ENCODE assay signal across 24 mouse cellular contexts in the genomic region with DNA sequence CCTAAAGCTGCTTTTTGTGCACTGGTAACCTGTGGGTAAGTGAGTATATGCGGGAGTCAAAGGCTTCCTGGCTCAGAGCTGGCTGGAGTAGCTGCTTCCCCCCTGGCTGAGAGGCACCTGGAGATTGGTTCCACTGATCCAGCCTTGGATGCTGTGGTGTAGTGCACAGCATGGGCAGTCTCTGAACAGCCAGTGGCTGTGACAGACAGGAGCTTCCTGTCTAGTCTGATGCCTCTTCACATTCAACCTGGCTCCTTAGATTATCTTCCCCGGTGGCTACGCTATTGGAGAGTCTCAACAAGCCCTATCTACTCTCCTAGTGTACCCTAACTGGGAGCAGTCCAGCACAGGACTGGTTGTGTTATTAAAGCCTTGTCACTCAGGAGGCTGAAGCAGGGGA.
"Had no signal": no experiment of that assay in that cellular context is flagged by ENCODE, and none has a peak within 500 bp of the region (broad histone marks: within the 10 kb centered on the region; RNA-seq: fewer than 3 reads in every experiment).

No protein-coding gene starts in this region.

- H3K4me2 ChIP-seq: liver, embryonic 11.5 days; liver, embryonic 13.5 days; liver, embryonic 15.5 days; lung, embryonic 15.5 days; midbrain, embryonic 12.5 days; neural tube, embryonic 13.5 days; neural tube, embryonic 15.5 days had no signal

- H3K27me3 ChIP-seq: liver, embryonic 13.5 days; liver, embryonic 15.5 days; lung, embryonic 15.5 days; megakaryocyte, embryonic 14.5 days; midbrain, embryonic 12.5 days; neural tube, embryonic 13.5 days; neural tube, embryonic 15.5 days had no signal

- H3K36me3 ChIP-seq: liver, embryonic 13.5 days; liver, embryonic 15.5 days; lung, embryonic 15.5 days; midbrain, embryonic 12.5 days; neural tube, embryonic 13.5 days; neural tube, embryonic 15.5 days had no signal

- H3K4me3 ChIP-seq: liver, embryonic 13.5 days; liver, embryonic 15.5 days; lung, embryonic 15.5 days; megakaryocyte, embryonic 14.5 days; midbrain, embryonic 12.5 days; myocyte; neural tube, embryonic 13.5 days; neural tube, embryonic 15.5 days had no signal

- ATAC-seq: liver, postnatal 0 days; lung, postnatal 0 days; midbrain, embryonic 16.5 days had no signal

- H3K27ac ChIP-seq: liver, embryonic 13.5 days; liver, embryonic 15.5 days; lung, embryonic 15.5 days; macrophage; midbrain, embryonic 12.5 days; neural tube, embryonic 13.5 days; neural tube, embryonic 15.5 days had no signal

- DNase-seq: liver, embryonic 13.5 days; liver, postnatal 0 days; lung, adult 2 months; lung, postnatal 14 days; lung, postnatal 36 days; retina, postnatal 1 day; right cerebral cortex, adult 18-20 months; right cerebral cortex, postnatal 25 days; right cerebral cortex, postnatal 4 days; spleen, adult 18-20 months; thymus, adult 18-20 months; thymus, postnatal 14 days; thymus, postnatal 36 days had no signal

- H3K9me3 ChIP-seq: liver, embryonic 13.5 days; liver, embryonic 15.5 days; lung, embryonic 15.5 days; midbrain, embryonic 12.5 days; neural tube, embryonic 13.5 days; neural tube, embryonic 15.5 days had no signal

- H3K9ac ChIP-seq: liver, embryonic 13.5 days; liver, embryonic 15.5 days; liver, postnatal 0 days; lung, embryonic 15.5 days; midbrain, embryonic 12.5 days; neural tube, embryonic 13.5 days; neural tube, embryonic 15.5 days had no signal

- H3K4me1 ChIP-seq: liver, embryonic 13.5 days; liver, embryonic 15.5 days; lung, embryonic 15.5 days; megakaryocyte, embryonic 14.5 days; midbrain, embryonic 12.5 days; neural tube, embryonic 13.5 days; neural tube, embryonic 15.5 days had no signal
